Mouse (Mus musculus) brain, embryonic 14.5 days (tissue): ENCODE measurements around the gene Gtf3c1.

Experiments
- CTCF ChIP-seq: fragments of 200-500 bp; IDR thresholded peaks from 2 replicates; pipeline ENCODE4 v1.5.1; 2012; ENCODE audit warnings: inconsistent platforms, mild to moderate bottlenecking, moderate library complexity, borderline replicate concordance; ENCODE audit not compliant: insufficient read depth, insufficient read length; ENCODE audit errors: extremely low read depth
- POLR2A ChIP-seq: fragments of 200-500 bp; IDR thresholded peaks from 2 replicates; pipeline ENCODE4 v1.6.1; 2012; ENCODE audit warnings: mild to moderate bottlenecking, inconsistent platforms, borderline replicate concordance; ENCODE audit not compliant: poor library complexity, insufficient read depth, insufficient read length, severe bottlenecking; ENCODE audit errors: extremely low read depth

- no peak for TF ChIP-seq CTCF
- no peak for TF ChIP-seq POLR2A
These were observed 100.0 kb downstream of the Gtf3c1 start for GRCm38 (mm10) chr7:125607384-125608182.
